Mouse (Mus musculus) layer of hippocampus, postnatal 14 days (tissue): ENCODE measurements at regions not wholly inside any gene's neighbourhood (a gene's known extent, or its start where the extent isn't known, plus 50 kb on each side); places are given as distances from the start of the nearest gene placed in this dataset.

Experiments used
- DNase-seq, 2 experiments: peaks; one replicate each; pipeline ENCODE4 v3.0.0; 2021 to 2022; ENCODE audit warnings: low spot score in 2 of 2, mixed read lengths in 1 of 2

DNA sequence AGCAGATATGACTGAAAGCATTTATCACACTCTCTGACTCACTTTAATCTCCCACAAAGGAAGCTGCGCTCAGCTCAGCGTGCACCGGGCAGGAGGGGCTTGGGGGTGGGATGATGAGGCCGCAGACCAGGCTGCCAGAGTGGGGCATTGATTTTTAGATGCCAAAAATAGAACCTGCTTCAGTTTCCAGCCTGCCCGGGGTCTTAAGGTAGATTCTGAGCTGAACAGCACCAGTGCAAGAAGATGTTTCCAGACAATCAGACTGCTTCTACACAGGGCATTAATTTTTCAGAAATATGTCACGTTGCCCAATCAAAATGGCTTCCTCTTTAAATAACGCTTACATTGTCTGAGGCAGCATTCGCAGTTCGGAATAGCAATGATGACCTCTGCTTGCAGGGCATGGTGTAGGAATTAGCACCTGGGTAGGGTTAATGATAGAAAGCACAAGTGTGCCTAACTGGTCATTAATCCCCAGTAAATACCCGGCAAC is 2772.7 kb upstream of the 5930422O12Rik start:
- DNase-seq = no peak

DNA sequence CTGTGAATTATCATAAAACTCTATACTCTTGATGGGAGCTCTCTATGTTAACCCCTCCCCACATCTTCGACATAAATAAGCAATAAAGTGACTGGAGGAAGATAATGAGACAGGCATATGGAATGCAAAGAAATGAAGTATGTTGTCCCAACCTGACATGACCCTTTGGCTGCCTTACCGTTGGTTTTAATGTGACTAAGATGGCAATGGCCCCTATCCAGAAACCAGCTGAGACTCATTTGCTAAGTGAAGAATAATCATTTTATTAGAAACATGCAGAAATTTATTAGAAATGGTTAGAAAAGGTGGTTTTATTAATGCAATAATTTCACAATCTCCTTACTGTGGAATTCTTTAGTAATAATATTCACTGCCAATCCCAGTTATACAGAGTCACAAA is 2767.2 kb upstream of the 5930422O12Rik start:
- no peak for DNase-seq

DNA sequence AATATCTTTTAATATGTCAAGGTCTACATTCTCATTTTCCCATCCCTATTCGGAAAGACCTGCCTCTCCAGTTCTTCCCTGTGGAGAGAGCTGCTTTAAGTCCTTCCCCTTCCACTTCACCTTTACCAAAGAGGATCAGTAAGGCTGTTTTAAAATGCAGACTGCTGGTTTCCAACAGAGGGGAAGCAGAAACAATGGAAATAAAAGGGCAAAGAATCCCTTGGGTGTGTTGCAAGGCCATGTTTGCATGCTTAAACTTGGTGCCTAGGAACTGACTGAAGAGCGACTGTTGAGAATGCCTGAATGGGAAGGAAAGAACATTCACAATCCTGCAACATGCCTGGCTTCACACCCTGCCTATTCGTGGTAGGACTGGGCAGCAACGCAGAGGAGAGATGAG is 2759.1 kb upstream of the 5930422O12Rik start:
- DNase-seq = no peak

DNA sequence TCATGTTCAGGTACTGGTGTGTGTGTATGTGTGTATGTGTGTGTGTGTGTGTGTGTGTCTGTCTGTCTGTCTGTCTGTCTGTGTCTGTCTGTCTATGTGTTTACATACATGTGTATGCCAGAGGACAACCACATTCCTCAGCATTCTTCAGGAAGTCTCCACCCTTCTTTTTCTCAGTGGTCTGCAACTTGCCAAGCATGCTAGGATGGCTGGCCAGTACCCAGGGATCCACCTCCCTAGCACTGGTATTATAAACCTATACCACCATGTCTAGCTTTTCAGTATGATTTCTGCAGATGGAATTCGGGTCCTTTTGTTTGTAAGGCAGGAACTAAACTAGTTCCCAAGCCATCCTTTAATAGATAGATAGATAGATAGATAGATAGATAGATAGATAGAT is 2751.1 kb upstream of the 5930422O12Rik start:
- no peak for DNase-seq

DNA sequence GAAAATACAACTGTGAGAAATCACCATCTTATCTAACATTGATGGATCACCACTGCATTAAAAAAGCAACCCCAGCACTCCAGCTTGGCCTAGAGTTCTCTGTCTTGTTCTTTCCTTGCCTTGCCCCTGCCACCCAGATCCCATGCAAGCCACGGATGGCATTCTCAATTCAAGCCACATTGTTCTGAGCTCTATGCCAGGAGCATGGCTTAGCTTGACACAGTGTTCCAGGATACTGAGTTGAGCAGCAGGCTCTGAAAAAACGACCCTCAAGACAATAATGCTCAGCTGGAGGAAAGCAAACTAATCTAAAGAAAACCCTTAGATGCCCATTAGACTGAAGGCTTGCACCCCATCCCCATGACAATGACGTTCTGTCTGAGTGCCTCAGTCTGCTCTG is 2746.3 kb upstream of the 5930422O12Rik start:
- no peak for DNase-seq

DNA sequence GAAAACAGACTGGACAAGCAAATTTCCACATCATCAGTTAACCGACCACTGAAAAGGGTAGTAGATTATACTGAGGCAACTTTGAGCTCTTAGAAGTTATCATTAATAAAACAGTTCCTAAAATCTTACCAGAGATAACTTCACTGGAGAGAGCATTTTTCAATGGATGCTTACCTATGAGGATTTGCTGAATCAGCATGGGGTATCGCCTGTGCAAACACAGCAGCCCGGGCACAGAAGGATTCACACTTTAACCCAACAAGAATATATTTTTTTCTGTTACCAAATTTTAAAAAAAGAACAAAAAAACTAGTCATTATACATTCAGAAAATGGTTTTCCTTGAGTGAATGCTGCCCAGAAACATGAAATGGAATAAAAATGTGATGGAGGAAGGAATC is 2742.0 kb upstream of the 5930422O12Rik start:
- DNase-seq = no peak

DNA sequence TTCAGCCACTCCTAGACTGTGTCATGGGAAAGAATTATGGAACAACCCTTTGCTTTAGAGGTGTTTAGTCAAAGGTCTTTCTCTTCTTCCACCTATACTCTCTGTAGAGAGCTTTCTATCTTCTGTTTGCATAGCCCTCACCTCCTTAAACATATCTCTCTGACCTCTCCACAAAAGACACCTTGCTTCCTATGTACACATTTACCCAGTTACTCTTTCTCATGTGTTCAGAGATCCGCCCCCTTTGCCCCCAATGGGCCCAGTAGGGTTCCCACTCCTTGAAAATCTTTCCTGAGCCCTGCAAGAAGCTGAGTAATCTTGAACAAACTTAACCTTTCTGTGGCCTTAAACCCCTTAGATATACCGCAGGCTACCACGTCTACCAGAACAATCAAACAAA is 2734.4 kb upstream of the 5930422O12Rik start:
- no peak for DNase-seq

DNA sequence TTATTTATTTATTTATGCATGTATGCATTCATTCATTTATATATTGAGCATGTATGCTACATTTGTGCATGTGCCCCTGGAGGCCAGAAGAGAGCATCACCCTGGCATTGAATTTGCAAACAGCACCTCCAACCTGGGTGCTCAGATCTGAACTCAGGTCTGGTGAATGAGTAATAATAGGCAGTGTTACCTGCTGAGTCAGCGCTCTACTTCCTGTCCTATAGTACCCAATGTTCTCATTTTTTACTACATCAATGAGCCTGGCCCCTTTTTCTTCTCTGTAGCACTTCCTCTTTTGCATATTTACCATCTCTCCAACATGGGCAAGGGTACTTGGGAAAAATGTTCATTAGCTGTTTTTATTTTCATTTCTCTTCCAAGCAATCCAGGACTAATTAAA is 2711.9 kb upstream of the 5930422O12Rik start:
- no peak for DNase-seq

DNA sequence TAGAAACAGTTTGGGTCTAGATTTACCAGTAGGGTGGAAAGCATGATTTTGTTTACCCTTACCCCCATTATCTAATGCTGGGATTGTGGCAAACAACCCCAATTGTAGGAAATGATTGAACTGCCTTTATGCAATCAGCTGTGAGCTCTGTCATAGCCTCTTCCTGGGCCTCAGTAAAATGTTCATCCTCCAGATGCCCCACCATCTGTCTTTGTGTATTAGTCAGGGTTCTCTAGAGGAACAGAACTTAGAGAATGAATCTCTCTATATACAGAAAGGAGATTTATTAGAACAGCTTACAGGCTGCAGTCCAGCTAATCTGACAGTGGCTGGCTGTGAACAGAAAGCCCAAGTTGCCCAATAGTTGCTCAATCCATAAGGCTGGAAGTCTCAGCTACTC is 2698.1 kb upstream of the 5930422O12Rik start:
- peak; percentile 9 to 68 for DNase-seq

DNA sequence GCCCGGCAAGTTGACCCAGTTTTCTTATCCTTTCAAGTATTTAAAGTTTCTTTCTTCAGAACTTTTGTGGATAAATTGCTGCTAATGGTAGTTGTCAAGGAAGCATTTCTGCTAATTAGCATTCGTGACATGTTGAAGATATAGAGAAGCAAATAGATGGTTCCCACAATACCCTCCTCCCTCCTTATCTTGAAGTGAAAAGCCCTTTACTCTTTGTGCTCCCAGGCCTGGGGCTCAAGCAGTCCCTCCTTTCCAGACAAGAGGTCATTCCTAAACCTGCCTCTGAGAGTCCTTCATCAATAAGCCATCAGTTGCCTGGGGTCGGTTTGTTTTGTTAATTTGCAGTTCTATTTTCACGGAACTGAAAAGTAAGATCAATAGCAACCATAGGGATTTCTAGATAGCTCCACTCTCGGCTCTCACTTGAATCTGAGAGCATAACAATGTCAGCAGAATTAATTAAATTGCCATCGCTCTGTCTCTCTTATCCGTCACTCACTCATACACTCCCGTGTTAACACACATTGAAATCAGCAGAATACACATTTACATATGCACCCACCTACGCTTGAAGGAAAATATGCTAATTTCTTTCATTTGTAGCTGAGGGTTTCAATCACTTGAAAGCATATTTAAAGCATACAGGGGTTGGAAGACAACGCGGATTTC is 2695.8 kb upstream of the 5930422O12Rik start:
- no peak for DNase-seq

DNA sequence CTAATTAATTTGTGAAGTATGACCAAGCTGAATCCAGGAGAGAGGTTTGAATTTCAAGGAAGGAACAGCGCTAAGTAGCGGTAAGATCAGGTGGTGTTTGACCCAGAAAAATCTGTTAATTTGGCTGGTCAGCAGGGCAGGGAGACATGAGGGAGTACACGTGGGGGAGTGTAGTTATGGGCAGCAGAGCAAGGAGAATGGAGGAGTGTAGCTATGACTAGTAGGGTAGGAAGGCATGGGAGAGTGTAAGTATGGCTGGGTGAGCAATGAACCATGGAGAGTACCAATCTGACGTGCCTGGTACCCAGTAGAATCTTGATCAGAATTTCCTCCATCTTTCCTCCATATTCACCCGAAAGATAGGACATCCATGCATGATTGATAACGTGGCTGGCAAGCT is 2695.1 kb upstream of the 5930422O12Rik start:
- DNase-seq = no peak

DNA sequence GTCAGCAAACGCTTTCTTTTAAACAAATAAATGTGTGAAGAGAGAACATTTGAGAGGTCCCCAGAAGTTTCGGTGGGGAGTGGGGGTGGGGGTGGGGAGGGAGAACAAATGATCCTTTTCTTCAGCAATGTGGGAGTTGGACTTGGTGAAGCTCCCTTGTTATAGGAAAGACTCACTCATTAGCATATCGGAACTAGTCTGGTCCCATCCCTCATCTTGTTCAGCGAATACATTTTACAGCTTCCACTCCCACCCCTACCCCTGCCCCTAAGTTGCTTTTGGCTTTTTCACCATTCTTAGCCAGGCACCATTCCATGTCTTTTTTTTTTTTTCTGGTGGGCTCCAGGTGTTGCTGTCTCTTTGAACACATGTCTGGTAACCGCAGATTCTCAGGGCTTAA is 2693.2 kb upstream of the 5930422O12Rik start:
- no peak for DNase-seq

DNA sequence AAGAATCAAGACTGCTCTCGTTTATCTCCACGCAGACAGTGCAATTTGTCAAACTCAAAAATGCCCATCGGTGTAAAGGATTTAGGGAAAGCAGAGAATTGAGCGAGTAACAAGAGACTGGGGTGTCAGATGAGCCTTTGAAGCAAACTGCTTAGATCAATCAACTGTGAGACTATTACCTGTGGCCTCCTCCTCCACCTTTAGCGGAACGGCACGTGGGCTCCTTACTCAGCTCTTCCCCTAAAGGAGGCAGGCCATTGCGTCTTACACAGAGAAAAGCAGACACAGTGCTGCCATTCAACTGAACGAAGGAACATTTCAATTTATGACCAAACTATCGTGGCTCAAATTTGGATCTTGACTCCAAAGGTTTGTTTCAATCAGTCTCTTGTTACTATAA is 2692.8 kb upstream of the 5930422O12Rik start:
- DNase-seq = no peak

DNA sequence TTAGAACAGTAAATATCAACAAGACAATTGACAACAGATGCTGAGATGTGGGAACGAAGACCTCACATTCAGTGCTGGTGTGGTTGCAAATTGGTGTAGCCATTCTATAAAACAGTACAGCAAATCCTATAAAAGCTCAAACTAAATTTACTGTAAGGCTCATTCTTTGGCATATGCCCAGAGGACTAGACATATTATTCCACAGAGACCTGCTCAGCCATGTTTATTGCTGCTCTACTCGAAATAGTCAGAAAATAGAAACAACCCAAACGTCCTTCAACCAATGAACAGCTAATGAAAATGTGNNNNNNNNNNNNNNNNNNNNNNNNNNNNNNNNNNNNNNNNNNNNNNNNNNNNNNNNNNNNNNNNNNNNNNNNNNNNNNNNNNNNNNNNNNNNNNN is 2681.6 kb upstream of the 5930422O12Rik start:
- no peak for DNase-seq
